Mouse (Mus musculus) embryonic fibroblast, embryonic 13.5 days (primary cell): ENCODE measurements around the gene Gm28308.

Experiments
- CTCF ChIP-seq: IDR thresholded peaks from 2 replicates; pipeline ENCODE4 v1.5.1; 2011; ENCODE audit warnings: mild to moderate bottlenecking, control low read depth, low read length, moderate library complexity, borderline replicate concordance; ENCODE audit not compliant: insufficient read depth
- POLR2A ChIP-seq: IDR thresholded peaks from 2 replicates; pipeline ENCODE4 v1.6.1; 2011; ENCODE audit warnings: low read depth, mild to moderate bottlenecking, control low read depth, low read length, moderate library complexity

- TF ChIP-seq POLR2A (no peak), CTCF (no peak)
These were observed 49.6 kb upstream of the Gm28308 start for GRCm38 (mm10) chr6:52262463-52263320.
